Mouse (Mus musculus) heart, postnatal 25 days (tissue): ENCODE data around the gene Med6. TPM values are rescaled to one million over a fixed set of nuclear protein-coding genes. Genes with fewer than 3 reads are reported as not detected.

ENCODE experiments used
- DNase-seq: peaks from one replicate; pipeline ENCODE4 v3.0.0; 2022; ENCODE audit warnings: low spot score
- intact Hi-C: fragments of 180-260 bp; cut with DNase I; formaldehyde crosslinking; loops from one replicate; pipeline ENCODE4 v1.15.1; 2025
- total RNA-seq, 2 experiments: library from RNA; stranded (reverse); gene quantifications; 2 replicates each; pipeline ENCODE4 v1.2.3; 2021

The Med6 gene
- 10 to 100 TPM; 12.0 TPM for total RNA-seq

DNA sequence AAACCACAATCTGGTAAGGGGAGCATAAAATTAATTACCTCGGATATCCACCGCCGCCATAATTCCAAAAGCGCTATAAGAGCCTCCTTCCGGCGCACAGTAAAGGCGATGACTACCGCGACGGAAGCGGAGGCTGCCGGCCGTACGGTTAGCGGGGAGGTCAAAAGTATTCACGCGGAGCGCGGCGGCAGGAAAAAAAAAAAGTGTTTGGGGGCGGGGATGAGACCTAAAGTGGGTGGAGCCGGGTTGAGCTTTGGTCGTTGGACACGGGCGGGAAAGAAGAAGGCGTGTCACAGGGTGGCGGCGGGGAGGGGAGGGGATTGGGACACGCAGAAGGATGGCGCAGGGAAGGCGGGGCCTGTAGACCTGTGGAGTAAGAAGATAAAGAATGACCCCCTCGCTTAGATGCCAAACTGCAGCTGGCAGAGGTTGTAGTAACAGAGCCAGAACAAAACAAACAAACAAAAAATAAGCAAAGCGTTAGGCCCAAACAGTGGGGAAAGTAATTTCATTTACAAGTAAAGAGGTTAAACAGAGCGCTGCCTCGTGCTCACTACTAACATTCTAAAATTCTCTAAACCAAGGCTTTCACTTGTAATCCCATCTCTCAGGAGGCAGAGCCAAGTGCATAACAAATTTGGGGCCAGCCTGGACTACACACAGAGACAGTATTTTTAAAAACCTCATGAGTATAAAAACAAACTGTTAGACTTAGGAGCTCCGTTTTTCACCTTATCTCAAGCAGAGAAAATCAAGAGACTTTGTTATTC is at the start of gene Med6:
Gene Med6 (minus strand): TSS at position 107 of the 770 bp plus-strand sequence.
- peak; percentile 85 for DNase-seq
- intact Hi-C loops: loop anchor here (5.0 kb wide), 2 partner anchors 63 to 108 kb away; partner anchors contain the start of genes Cox16, Gm20498 and Synj2bp

DNA sequence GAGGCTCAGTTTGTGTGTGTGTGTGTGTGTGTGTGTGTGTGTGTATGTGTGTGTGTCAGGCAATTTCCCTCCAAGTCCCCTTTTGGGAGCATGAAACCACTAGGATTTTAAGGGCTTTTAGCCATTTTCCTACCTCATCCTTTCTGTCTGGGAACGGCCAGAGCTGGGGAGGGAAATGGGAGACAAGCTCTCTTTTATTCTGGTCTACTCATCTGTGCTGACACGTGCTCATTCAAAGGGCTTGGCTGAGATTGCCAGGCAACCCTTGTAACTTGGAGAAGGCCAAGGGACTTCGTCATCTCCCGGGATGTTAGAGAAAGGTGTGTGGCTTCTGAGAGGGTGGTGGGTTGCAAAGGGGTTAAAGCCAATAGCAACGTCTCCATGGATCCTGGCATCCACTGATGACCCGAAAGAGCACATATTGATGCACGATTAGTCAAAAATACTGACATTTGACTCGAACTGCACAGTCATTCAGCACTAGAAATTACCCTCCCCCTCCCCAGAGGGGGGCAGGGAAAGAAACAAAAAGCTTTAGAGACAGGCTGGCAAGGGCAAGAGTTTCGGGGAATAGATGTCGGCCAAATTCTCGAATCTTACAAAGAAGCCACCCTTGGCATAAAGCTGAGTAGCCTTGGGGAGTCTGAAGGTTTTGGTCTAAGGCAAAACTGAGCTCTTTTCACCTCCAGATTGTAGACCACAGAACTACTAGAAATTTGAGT is 47.7 kb upstream of the Med6 start:
- intact Hi-C loops: no loop called here
- DNase-seq: no peak

DNA sequence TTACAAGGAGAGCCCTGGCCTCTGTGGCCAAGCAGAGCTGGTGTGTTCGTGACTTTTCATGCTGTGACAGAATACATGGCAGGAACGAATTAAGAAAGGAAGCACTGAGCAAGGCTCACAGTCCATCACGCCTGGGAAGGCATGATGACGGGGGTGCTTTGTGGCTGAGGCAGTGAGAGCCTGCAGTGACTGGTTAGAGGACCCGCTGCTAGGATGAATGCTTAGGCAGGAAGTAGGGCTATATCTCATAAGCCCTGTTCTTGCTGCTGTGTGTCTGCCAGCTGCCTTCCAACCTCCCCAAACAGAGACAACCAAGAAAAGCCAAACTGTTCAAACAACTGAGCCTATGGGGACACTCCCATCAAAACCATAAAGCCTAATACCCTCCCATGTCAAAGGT is 45.8 kb upstream of the Med6 start:
- intact Hi-C loops: no loop called here
- DNase-seq: no peak

DNA sequence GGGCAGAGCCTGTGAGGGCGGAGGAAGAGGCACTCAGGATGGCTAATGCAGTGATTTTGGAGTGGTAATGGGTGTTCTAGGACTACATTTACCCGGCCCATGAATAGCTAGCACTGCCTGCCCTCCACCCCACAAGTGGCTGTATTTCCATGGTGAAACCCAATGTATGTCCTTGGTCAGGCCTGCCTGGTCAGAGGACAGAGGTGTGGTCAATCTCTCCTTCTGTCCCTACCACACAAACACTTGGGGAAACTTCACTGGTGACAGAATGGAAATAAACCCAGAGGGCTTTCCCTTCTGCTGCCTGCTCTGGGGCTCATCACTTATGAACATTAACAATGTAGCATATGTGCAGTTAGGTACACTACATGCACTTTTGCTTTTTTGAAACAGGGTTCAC is 38.4 kb upstream of the Med6 start:
- no peak for DNase-seq
- intact Hi-C loops: no loop called here

DNA sequence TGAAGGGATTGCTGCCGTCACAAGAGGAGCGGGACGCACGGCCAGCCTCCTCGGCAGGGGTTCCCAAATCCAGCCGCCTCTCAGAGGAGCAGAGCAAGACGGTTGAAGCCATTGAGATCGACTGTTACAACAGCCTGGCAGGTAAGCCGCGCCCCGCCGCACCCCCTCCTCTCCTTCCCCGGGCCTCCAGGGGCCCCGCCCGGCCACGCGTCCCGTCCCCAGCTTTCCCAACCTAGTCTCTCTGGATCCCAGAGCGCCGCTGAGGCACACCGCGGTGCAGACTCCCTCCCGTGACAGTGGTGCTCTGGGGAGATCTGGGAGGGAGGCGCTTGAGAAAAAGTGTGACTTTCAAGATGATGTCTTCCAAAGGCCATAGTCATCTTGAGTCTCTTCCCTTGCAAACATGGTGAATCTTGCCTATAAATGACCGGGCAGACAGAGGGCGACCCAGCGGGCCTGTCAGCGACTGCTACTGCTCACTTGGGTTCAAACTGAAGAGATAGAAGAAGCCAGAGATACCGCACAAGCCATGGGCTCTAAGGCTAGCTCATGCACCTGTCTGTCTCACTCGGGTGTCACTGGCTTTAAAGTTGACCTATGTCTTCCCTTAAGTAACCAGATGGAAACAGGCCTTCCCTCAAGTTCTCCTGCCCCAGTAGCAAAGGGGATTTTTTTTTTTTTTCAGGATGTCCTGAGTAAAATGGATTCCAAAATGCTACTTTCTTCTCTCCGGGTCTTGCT is 37.0 kb upstream of the Med6 start:
- no peak for DNase-seq
- intact Hi-C loops: no loop called here

DNA sequence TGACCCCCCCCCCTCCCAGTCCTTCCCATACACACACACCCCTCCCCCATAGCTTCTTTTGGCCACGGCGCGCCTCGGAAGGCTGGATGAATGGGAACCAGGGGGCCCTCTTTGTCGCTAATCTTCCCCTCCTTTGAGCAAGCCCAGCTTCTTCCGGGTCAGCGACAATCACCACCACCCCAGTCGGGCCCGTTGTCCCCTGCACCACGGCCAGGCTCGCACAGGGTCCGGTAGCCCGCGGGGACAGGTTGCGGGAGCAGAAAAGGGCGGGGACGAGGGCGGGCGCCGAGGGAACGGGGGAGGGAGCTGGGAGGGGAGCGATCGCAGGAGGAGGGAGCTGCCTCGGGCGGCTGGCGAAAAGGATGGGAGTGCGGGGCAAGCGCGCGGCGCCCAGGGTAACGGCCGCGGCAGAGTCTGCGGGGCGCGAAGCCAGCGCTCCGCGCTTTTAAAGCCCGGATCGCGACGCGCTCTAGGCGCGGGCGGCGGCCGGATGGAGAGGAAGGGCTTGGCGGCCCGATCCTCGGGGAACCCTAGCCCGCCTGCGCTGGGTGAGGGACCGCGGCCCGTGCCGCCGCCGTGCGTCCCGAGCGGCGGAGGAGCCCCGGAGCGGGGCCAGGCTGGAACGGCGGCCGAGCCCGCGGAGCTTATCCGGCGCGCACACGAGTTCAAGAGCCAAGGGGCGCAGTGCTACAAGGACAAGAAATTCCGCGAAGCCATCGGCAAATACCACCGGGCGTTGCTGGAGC is 36.3 kb upstream of the Med6 start, which contains the start of gene Ttc9:
Gene Ttc9 (plus strand): TSS at position 335 of the 746 bp plus-strand sequence.
- DNase-seq: no peak
- intact Hi-C loops: no loop called here

DNA sequence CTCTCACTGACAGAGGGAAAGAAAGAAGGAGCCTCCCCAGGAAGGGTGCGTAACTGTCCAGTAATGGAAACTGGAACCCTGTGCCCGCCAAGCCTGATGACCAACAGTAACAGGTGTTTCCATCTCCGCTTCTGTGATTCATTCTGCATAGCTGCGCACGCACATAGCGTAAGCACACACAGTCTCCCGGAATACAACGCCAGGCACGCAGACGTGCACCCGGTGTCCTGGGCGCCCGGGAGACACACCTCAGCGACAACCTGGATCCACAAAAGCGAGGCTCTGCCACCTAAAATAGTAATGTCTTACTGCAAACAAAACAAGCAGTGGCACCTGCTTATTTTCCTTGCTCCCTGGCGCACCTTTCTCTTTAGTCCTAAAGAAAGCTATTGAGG is 35.7 kb upstream of the Med6 start:
- intact Hi-C loops: no loop called here
- peak; percentile 3 for DNase-seq

DNA sequence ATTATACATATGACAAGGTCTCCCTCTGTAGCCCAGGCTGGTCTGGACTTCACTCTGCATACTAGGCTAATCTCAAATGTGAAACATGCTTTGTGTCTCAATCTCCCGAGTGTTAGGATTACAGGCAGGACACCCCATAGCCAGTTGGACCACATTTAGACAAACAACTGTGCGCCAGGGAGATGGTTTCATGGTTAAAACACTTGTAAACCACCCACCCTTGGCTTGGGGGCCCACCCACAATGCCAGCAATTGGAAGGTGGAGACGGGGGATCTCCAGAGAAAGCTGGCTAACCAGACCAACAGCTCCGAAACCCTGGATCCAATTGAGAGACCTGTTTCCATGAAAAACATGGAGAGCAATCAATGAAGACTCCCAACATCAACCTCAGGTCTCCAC is 33.3 kb upstream of the Med6 start:
- intact Hi-C loops: loop anchor here (10.0 kb wide), 1 partner anchor 287 kb away; no protein-coding TSS in a partner anchor
- no peak for DNase-seq

DNA sequence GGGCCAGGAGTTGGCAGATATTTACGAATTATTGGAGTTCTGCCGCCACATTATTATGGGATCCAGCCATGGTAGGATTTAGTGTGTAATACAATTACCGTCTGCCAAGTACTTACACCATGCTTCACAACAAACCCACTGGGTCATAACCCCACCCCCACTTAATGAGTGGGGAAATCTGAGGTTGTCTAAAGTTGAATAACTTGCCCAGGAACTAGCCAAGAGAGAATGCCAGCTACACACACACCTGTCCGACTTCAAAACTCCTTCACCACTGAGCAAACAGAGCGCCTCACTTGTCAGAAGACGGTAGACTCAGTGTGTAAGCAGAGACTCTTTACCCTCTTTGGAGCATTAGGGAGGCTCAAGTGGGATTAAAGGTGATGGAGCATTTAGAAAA is 32.6 kb upstream of the Med6 start:
- DNase-seq: no peak

DNA sequence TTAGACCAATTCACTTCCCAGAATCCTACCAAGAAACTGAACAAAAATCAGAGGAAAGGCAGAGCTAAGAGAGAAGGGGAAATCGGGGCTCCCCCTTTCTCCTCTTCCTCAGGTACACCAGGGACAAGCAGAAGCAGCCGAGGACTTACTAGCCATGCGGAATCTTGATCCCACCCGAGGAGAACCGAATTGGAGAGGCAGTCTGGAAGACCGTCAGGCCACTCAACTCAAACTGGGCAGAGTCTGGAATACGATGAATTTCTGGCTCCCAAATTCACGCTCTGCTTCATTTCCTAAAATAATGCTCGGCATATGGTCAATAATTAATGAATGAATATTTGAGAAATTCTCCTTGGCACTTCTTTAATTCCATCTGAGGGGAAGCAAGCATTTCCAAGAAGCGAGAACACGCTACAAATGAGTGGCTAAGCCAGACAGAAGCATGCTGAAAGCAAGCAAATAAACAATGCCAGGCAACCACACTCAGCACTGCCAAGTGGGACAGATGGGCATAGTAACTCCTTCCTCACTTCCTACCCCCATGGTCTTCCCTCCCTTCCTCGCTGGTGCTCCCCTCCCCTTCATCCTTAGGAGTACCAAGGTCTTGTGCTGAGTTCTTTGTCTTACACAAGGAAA is 31.5 kb upstream of the Med6 start:
- no peak for DNase-seq
- intact Hi-C loops: loop anchor here (10.0 kb wide), 1 partner anchor 288 kb away; no protein-coding TSS in a partner anchor

More for the DNA sequence above, 32.6 kb upstream of the Med6 start:
- intact Hi-C loops: loop anchor here (10.0 kb wide), 1 partner anchor 287 kb away; no protein-coding TSS in a partner anchor

DNA sequence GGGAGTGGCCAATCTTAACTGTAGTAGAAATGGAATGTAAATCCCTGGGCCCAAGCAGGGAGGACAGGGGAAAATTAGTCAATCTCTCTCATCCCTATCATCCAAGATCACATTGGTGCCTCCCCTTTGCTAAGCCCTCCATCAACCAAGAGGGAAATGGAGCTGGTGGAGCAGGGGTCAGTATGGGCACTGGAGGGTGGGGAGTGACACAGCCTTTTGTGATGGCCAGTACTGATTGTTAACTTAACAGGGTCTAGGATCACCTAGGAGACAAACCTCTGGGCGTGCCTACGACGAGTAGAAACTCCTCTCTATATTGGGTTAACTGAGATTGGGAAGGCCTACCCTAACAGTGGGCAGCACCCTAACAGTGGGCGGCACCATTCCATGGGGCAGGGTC is 28.6 kb upstream of the Med6 start:
- DNase-seq: no peak
- intact Hi-C loops: loop anchor here (10.0 kb wide), 1 partner anchor 291 kb away; no protein-coding TSS in a partner anchor

DNA sequence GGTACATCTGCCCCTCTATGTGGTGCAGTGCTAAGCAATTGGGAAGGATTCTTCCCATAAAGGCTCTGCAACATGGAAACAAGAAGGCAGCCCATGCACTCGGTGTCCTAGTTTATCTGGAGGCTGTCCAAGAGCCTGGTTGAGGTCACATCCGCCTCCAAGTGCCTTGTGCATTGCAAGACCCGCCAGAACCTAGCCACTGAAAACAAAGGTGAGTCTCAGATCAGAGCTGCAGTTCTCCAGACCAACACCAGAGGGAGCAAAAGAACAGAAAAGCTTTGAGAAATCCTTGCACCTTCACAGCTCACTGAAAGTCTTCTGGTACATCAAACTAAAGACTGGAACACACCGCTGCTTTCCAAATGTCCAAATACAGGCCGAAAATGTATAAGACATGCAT is 24.5 kb upstream of the Med6 start:
- peak; percentile 20 for DNase-seq
- intact Hi-C loops: loop anchor here (1.0 kb wide), 1 partner anchor 84 kb away; no protein-coding TSS in a partner anchor

DNA sequence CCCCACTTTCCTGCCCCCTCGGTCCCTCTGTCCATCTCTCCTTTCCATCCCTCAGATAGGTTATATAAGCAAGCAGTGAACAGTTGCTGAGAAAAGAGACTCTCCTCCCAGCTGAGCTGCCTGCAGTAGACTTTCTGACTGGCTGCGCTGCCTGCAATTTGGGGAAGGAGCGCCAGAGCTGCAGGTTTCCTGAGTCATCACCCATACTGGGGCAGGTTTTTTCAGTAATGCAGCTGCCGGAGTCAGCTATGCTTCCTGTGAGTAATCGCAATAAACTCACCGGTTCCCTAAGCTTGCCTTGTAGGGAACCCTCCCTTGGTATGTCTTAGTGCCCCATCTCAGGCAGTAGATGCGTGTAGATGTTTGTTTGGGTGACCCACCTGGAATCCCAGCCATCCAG is 22.2 kb upstream of the Med6 start:
- intact Hi-C loops: no loop called here
- DNase-seq: no peak

DNA sequence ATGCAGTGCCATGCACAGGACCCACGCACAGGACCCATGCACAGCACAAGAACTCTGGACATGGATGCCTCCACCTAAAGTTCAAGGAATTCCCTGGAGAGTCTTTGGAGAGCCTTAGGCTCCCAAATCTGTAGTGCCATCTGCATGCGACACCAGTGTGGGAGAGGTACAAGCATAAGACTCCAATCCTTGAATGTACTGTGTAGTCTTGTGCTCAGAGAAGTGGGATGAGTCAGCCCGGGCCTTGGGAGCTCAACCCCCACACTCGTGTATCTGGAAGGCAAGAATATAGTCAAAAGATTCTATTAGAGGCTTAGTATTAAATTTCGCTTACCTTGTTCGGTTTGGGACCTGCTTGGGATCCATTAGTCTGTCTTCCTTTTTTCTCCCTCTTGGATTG is 21.0 kb upstream of the Med6 start:
- DNase-seq: no peak
- intact Hi-C loops: no loop called here

DNA sequence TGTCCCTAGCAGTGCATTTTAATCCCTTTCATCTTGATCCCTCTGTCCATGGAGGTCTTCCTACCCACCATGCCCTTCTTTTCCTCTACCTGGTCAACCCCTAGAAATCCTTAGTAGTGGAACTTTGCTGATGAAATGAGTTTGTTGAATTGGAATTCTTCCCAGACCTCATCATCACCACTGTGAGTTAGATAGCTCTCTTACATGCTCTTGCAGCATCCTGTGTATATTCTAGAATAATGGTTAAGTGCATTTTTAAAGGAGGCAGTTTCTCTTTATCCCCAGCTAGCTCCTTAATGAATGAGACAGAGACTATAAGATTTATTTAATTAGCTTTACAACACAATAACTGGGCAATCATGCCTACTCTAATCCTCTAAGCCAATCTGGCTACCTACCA is 14.6 kb upstream of the Med6 start:
- intact Hi-C loops: no loop called here
- DNase-seq: no peak

DNA sequence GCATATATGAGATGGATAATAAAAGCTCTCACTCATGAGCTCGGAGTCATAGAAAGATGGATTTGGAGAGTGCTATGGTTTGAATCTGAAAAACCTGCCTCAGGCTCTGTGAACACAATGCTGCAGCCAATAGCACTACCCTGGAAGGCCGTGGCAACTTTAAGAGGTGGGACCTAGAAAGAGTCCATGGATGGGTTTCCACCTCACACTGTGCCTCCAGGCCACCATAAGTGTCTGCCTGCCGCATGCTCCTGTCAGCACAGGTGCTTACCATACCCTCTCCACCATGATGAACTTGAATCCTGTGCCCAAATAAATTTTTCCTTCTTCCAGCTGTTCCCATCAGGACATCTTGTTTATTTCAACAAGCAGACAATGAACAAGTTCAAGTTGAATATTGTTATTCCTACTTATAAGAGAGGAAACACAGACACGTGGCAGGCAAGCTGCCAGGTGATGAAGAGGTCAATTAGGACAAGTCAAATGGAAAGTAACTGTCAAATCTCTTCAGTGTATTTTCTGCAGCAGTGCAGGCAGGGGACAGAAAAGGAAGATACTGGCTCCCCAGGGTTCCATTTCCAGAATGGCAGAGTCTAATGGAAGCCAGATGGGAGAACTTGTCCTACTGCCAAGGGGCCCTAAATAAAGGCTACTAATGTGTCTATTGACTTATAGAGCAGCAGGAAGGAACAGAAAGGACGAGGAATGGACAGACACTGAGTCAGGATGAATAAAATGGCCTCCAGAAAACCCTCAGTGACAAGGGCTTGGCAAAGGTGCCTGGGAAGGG is 10.4 kb upstream of the Med6 start:
- no peak for DNase-seq

DNA sequence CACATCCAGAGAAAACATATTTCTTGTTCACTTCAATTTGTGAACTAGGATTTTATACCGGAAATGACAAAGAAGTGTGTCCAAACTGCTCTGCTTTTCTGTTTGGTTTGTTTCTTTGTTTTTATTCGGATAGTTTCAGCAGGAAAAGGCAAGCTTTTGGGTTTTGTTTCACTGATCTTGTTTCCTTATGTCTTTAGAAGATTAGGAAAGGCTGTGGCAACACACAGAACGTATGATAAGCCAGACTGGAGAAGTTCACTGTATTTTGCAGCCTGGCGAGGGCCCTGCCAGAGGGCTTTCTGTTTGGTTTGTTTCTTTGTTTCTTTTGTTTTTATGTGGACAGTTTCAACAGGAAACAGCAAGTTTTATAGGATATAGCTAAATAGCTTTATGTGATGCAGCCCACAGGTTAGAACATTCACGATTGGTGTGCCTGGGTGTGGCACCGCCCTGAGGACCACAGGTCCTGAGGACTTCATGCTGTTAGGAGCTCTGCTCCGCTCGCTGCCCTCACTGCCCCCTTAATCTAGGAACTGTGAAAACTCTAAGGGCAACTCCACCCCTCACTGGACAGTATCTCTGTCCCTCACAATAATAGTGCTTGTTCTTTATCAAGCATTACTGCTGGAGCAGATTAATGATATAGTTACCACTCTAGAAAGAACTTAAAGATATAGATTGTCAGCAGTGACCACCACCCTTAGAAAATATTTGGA is 1.9 kb upstream of the Med6 start:
- no peak for DNase-seq

More for the DNA sequence above, 10.4 kb upstream of the Med6 start:
- intact Hi-C loops: no loop called here

DNA sequence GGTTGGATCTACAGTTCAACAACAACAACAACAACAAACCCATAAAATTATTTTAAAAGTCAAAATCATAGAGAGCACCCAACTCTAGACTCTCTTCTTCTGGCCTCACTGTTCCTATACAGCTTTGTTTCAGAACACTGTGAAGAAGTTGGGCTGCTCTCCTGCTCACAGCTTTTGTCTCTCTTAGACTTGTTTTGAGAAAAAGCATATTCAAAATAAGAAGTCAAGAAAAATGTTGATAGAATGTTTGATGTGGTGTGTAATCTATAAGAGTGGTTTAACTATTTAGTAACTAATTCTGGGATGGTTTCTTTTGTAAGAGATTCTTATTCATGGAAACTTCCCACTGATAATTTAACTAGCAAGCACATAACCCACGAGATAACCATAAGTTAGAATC is 26.4 kb downstream of the Med6 start, which contains the start of gene Adam21:
Gene Adam21 (minus strand): TSS at position 101 of the 400 bp plus-strand sequence.
- intact Hi-C loops: no loop called here

More for the DNA sequence above, 1.9 kb upstream of the Med6 start:
- intact Hi-C loops: loop anchor here (5.0 kb wide), 1 partner anchor 64 kb away; the partner anchor contains the start of genes Gm20498 and Synj2bp

More for the DNA sequence above, 26.4 kb downstream of the Med6 start, which contains the start of gene Adam21:
- DNase-seq: no peak
